27 mouse cellular contexts compared by ENCODE assay signal in genomic region chr2:52055616-52056015, GRCm38 (mm10). TPM values are rescaled to one million over a fixed set of nuclear protein-coding genes. Genes with fewer than 3 reads are reported as not detected.
DNase-seq lines count a peak whose midpoint lies in the region; ATAC-seq and TF ChIP-seq lines count a peak whose summit lies in the region.
"Had no signal": no experiment of that assay in that cellular context is flagged by ENCODE, and none has a peak within 500 bp of the region (broad histone marks: within the 10 kb centered on the region; RNA-seq: fewer than 3 reads in every experiment).

No protein-coding gene starts in this region.

- intact Hi-C loops in heart, postnatal 14 days (cut with DNase I): no loop called here

- no peaks in the 10 kb centered on the region for H3K9me3 ChIP-seq in heart, postnatal 0 days (replicated peaks; ENCODE audit: control insufficient read depth, low read length)
- H3K9me3 ChIP-seq: embryonic facial prominence, embryonic 15.5 days; hindbrain, embryonic 15.5 days; intestine, embryonic 15.5 days; midbrain, embryonic 12.5 days; neural tube, embryonic 13.5 days had no signal

- no peak for ATAC-seq in heart, postnatal 0 days (ENCODE audit: insufficient read depth, low read depth)
- ATAC-seq: CD4-positive, CD25-positive, alpha-beta regulatory T cell, adult 4 months; forebrain, embryonic 14.5 days; intestine, embryonic 15.5 days had no signal

- no peak for TF ChIP-seq CTCF in heart, postnatal 0 days (IDR thresholded peaks at IDR 0.05; ENCODE audit: low read depth)

- no peak overlapping the region for H3K4me3 ChIP-seq in heart, postnatal 0 days (ENCODE audit: low read depth, low read length)
- H3K4me3 ChIP-seq: embryonic facial prominence, embryonic 15.5 days; hindbrain, embryonic 15.5 days; intestine, embryonic 15.5 days; layer of hippocampus, adult 2 months; midbrain, embryonic 12.5 days; myocyte; neural tube, embryonic 13.5 days had no signal

- no peaks in the 10 kb centered on the region for H3K36me3 ChIP-seq in heart, postnatal 0 days (replicated peaks; ENCODE audit: control insufficient read depth, insufficient read depth, low read length)
- H3K36me3 ChIP-seq: hindbrain, embryonic 15.5 days; intestine, embryonic 15.5 days; neural tube, embryonic 13.5 days had no signal

- TF ChIP-seq EP300 in heart, postnatal 0 days (IDR thresholded peaks at IDR 0.05; ENCODE audit: low read depth): no peak

- peak; percentile 32 for DNase-seq in embryo, embryonic 10 days (ENCODE audit: low spot score)
- DNase-seq in embryo, embryonic 11 days: no peak
- peak; percentile 40 for DNase-seq in heart, postnatal 0 days (ENCODE audit: low spot score)
- no peak for DNase-seq in heart, postnatal 14 days
- DNase-seq in ES-CJ7 (ENCODE audit: low read depth, low spot score): peak; percentile 64
- peak; percentile 46 for DNase-seq in adrenal gland, postnatal 14 days
- no peak for DNase-seq in right cerebral cortex, adult 18-20 months
- no peak for DNase-seq in layer of hippocampus, adult 18-20 months (ENCODE audit: low spot score in 2 of 2)
- DNase-seq: cerebellum, adult 18-20 months; cerebellum, postnatal 14 days; gastrocnemius, postnatal 14 days; heart, adult 18-20 months; kidney, adult 8-10 months; kidney, postnatal 10 days; lung, postnatal 4 days; retina, postnatal 1 day; thymus, postnatal 14 days had no signal

- H3K9ac ChIP-seq in heart, postnatal 0 days (replicated peaks; ENCODE audit: low read depth, low read length): no peak overlapping the region
- H3K9ac ChIP-seq: embryonic facial prominence, embryonic 15.5 days; hindbrain, embryonic 15.5 days; intestine, embryonic 15.5 days; midbrain, embryonic 12.5 days; neural tube, embryonic 13.5 days had no signal

- H3K4me2 ChIP-seq in heart, postnatal 0 days (ENCODE audit: low read depth, low read length): no peak overlapping the region
- H3K4me2 ChIP-seq: embryonic facial prominence, embryonic 15.5 days; hindbrain, embryonic 15.5 days; intestine, embryonic 15.5 days; midbrain, embryonic 12.5 days; neural tube, embryonic 13.5 days had no signal

- H3K27me3 ChIP-seq in heart, postnatal 0 days (ENCODE audit: control insufficient read depth, insufficient read depth, low read length): no peaks in the 10 kb centered on the region
- H3K27me3 ChIP-seq: embryonic facial prominence, embryonic 15.5 days; hindbrain, embryonic 15.5 days; intestine, embryonic 15.5 days; midbrain, embryonic 12.5 days; neural tube, embryonic 13.5 days had no signal

- 14% methylated on average over 4 of the region's 4 CpGs for WGBS in heart, postnatal 0 days

- H3K4me1 ChIP-seq in heart, postnatal 0 days (ENCODE audit: control insufficient read depth, insufficient read depth): peaks cover 8% of the 10 kb centered on the region
- H3K4me1 ChIP-seq: embryonic facial prominence, embryonic 15.5 days; hindbrain, embryonic 15.5 days; intestine, embryonic 15.5 days; midbrain, embryonic 12.5 days; neural tube, embryonic 13.5 days had no signal

- H3K27ac ChIP-seq in heart, postnatal 0 days (ENCODE audit: low read depth): no peak overlapping the region
- H3K27ac ChIP-seq: embryonic facial prominence, embryonic 15.5 days; hindbrain, embryonic 15.5 days; intestine, embryonic 15.5 days; layer of hippocampus, adult 2 months; midbrain, embryonic 12.5 days; neural tube, embryonic 13.5 days had no signal

RNA-seq across cellular contexts. Expression of gene Rif1, which starts 17.0 kb away (rescaled TPM):
- 13.6 and 19.9 TPM in 2 replicates for total RNA-seq in heart, postnatal 0 days (2014; rRNA removed; ENCODE audit: low replicate concordance)
- 11.3 and 14.3 TPM in 2 replicates for polyA plus RNA-seq in heart, postnatal 0 days (2015; fragmentation: Nextera tagmentation; extraction: Ambion mirVana)
- total RNA-seq in heart, postnatal 14 days (2021): 10 to 100 TPM; 20.0 to 21.0 TPM
- total RNA-seq in adrenal gland, postnatal 14 days (2021): 32.1 and 34.8 TPM in 2 replicates
- 10 to 100 TPM; 27.0 to 28.6 TPM for total RNA-seq in layer of hippocampus, adult 18-20 months (2021)

RNA-seq across cellular contexts. Expression of gene Tnfaip6, which starts 17.8 kb away (rescaled TPM):
- 1.7 and 2.0 TPM in 2 replicates for total RNA-seq in heart, postnatal 0 days (2014; rRNA removed; ENCODE audit: low replicate concordance)
- polyA plus RNA-seq in heart, postnatal 0 days (2015; fragmentation: Nextera tagmentation; extraction: Ambion mirVana): 3.3 and 3.7 TPM in 2 replicates
- 1 to 10 TPM; 1.2 to 1.3 TPM for total RNA-seq in heart, postnatal 14 days (2021)
- total RNA-seq in adrenal gland, postnatal 14 days (2021): 0.98 and 4.7 TPM in 2 replicates
- total RNA-seq in layer of hippocampus, adult 18-20 months (2021): 10 to 100 TPM in 1 of 2 experiments, 1 to 10 TPM in 1; 8.9 to 13.0 TPM
- polyA plus RNA-seq: CD4-positive, CD25-positive, alpha-beta regulatory T cell, adult 4 months; liver, adult 2 months had no signal

Comparison
In these comparisons a context has a peak if more than half of its experiments do, and no peak if none do; other contexts are left out.
1. DNase-seq: peak in embryo, embryonic 10 days (single experiment), heart, postnatal 0 days (single experiment), ES-CJ7 (single experiment) and adrenal gland, postnatal 14 days (single experiment); none in embryo, embryonic 11 days (single experiment), heart, postnatal 14 days (0 of 2), right cerebral cortex, adult 18-20 months (single experiment) and layer of hippocampus, adult 18-20 months (0 of 2).